Mouse (Mus musculus): ENCODE measurements around the gene Phf1. TPM values are rescaled to one million over a fixed set of nuclear protein-coding genes. Genes with fewer than 3 reads are reported as not detected.

Phf1 gene
- polyA plus RNA-seq, 1 experiment: 41.2 TPM

DNA sequence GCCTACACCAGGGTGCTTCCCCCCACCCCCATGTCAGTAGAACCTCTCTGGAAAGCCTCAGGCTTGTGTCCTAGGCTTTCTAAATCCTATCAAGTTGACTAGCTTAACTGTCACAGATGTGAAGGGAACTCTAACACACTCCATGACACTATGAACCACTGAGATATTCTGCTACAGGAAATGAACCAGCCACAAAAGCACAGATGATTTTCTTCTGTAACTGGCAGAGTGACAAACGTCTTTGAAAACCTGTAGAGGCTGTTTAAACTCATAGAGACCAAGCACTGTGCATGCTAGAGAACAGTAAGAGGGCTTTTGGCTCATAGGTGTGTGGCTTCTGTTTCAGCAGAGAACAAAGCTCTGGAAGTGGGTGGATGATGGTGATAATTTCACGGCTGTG lies 48.2 kb downstream of the Phf1 start:
- no peak for TF ChIP-seq CTCF (conservative IDR thresholded peaks at IDR 0.05; ENCODE audit: insufficient read depth, insufficient read length, low read depth, low read length)
- TF ChIP-seq POLR2A (IDR thresholded peaks at IDR 0.05; ENCODE audit: low read depth, low read length): no peak
- DNase-seq: no peak
- Histone ChIP-seq H3K4me1 (ENCODE audit: control insufficient read depth, insufficient read depth, low read length) (no peaks in the 10 kb centered on the region), H3K27me3 (replicated peaks; ENCODE audit: control insufficient read depth, insufficient read depth, low read length) (no peaks in the 10 kb centered on the region), H3K4me3 (ENCODE audit: insufficient read depth, low read depth, low read length) (no peak overlapping the region), H3K27ac (ENCODE audit: insufficient read depth, low read depth, low read length) (no peak overlapping the region), H3K36me3 (ENCODE audit: control insufficient read depth, insufficient read depth, low read length) (no peaks in the 10 kb centered on the region; the same call in 1 of the 2 replicates)
- 55% methylated on average over 2 of the region's 2 CpGs for WGBS

DNA sequence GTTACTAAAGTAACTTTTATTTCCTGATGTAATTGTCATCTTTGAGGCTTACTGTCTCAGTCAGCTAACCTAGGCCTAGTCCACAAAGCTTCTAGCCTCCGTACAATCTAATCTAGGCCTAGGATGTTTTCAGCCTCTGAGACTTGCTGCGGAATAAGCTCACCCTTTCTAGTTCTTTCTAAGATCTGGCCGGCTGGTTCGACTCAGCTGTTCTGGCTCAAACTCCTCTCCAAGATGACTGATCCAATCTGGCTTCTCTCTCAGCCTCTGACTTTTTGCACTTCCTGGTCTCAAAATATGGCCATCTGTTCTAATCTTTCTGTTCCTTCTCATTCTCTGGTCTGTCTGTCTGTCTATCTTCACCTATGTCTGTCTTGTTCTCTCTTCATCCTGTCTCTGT lies 50.5 kb downstream of the Phf1 start:
- DNase-seq: no peak
- TF ChIP-seq CTCF (conservative IDR thresholded peaks at IDR 0.05; ENCODE audit: insufficient read depth, insufficient read length, low read depth, low read length): no peak
- Histone ChIP-seq H3K4me1 (ENCODE audit: control insufficient read depth, insufficient read depth, low read length) (no peaks in the 10 kb centered on the region), H3K36me3 (ENCODE audit: control insufficient read depth, insufficient read depth, low read length) (no peaks in the 10 kb centered on the region), H3K27ac (ENCODE audit: insufficient read depth, low read depth, low read length) (no peak overlapping the region), H3K27me3 (replicated peaks; ENCODE audit: control insufficient read depth, insufficient read depth, low read length) (no peaks in the 10 kb centered on the region), H3K4me3 (ENCODE audit: insufficient read depth, low read depth, low read length) (no peak overlapping the region)
- 77% methylated on average over 4 of the region's 4 CpGs for WGBS

DNA sequence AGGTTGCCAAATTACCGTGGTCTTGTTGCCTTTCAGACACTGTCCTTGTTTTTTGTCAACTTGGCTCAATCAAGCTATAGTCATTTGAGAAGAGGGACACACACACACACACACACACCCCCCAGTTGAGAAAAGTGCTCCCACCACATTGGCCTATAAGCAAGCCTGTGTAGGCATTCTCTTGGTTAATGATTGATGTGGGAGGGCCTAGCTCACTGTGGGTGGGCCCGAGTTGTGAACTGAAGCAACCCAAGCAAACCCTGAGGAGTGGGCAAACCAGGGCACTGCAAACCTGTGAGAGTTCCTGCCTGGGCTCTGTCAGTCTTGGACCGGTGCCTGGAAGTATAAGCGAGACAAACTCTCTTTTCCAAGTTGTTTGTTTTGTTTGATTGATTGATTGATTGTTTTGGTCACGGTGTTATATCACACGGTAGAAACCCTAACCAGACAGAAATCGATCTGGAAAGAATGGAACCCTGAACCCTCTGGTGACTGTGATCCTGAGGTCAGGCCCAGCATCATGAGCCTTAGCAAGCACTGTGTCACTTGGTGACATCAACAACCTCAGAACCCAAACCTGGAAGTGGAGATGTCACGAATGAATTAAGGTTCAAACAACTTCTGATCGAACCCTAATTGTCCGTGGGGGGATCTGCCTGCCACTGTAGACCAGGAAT lies 52.8 kb downstream of the Phf1 start:
- H3K4me3 ChIP-seq (ENCODE audit: insufficient read depth, low read depth, low read length): no peak overlapping the region
- TF ChIP-seq POLR2A (IDR thresholded peaks at IDR 0.05; ENCODE audit: low read depth, low read length): no peak
- TF ChIP-seq CTCF (conservative IDR thresholded peaks at IDR 0.05; ENCODE audit: insufficient read depth, insufficient read length, low read depth, low read length): no peak
- 55% methylated on average over 10 of the region's 10 CpGs for WGBS
- no peaks in the 10 kb centered on the region for H3K36me3 ChIP-seq (ENCODE audit: control insufficient read depth, insufficient read depth, low read length)
- H3K27me3 ChIP-seq (replicated peaks; ENCODE audit: control insufficient read depth, insufficient read depth, low read length): no peaks in the 10 kb centered on the region
- no peak overlapping the region for H3K27ac ChIP-seq (ENCODE audit: insufficient read depth, low read depth, low read length)
- H3K4me1 ChIP-seq (ENCODE audit: control insufficient read depth, insufficient read depth, low read length): no peaks in the 10 kb centered on the region
- DNase-seq: no peak

Other genes with a start within 250 kb of the Phf1 start
- gene Crebrf, start 217.4 kb upstream of the Phf1 start, polyA plus RNA-seq (2012; rRNA removed): 7.4 and 9.1 TPM in 2 replicates
- gene Bnip1, start 152.0 kb upstream of the Phf1 start, polyA plus RNA-seq (2012; rRNA removed): 18.4 and 21.4 TPM in 2 replicates
- 0.05 TPM in 1 of 2 replicates, not detected in the other for gene Nkx2-5, start 88.0 kb upstream of the Phf1 start, polyA plus RNA-seq (2012; rRNA removed)
- gene Kifc5b, start 16.0 kb upstream of the Phf1 start, polyA plus RNA-seq (2012; rRNA removed): 1.3 and 1.5 TPM in 2 replicates
- 145 and 183 TPM in 2 replicates for gene Cuta, start 6.5 kb downstream of the Phf1 start, polyA plus RNA-seq (2012; rRNA removed)
- gene Syngap1, start 8.2 kb downstream of the Phf1 start, polyA plus RNA-seq (2012; rRNA removed): 14.8 and 16.8 TPM in 2 replicates
- 6.5 and 10.0 TPM in 2 replicates for gene Zbtb9, start 40.1 kb downstream of the Phf1 start, polyA plus RNA-seq (2012; rRNA removed)
- gene Bak1, start 96.0 kb downstream of the Phf1 start, polyA plus RNA-seq (2012; rRNA removed): 36.6 and 39.4 TPM in 2 replicates
- gene Itpr3, start 124.3 kb downstream of the Phf1 start, polyA plus RNA-seq (2012; rRNA removed): 4.4 and 6.9 TPM in 2 replicates
- gene Uqcc2, start 200.9 kb downstream of the Phf1 start, polyA plus RNA-seq (2012; rRNA removed): 208 and 218 TPM in 2 replicates
- gene Ip6k3, start 234.7 kb downstream of the Phf1 start, polyA plus RNA-seq (2012; rRNA removed): 0.79 and 1.1 TPM in 2 replicates

All from kidney, adult 2 months (tissue).